Mouse (Mus musculus): ENCODE data around the gene S1pr3.

Gene S1pr3

DNA sequence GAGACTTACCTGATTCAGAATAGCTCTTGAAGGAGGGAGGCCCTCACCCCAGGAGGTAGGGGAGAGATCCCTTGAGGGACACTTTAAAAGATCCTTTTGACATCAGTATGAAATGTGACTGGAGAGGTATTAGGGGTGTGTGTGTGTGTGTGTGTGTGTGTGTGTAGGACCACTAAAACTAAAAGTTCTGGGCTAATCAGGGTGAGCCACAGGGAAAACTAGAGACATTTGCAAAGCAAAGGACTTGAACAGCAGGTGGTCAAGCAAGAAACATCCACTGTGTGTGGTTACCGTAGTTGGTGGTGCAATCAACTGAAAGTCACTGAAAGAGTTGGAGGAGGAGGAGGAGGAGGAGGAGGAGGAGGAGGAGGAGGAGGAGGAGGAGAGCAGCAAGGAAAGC lies 16.2 kb upstream of the S1pr3 start:
- TF ChIP-seq GATA4 (IDR thresholded peaks at IDR 0.05; ENCODE audit: insufficient replicate concordance, low read length), result no peak

DNA sequence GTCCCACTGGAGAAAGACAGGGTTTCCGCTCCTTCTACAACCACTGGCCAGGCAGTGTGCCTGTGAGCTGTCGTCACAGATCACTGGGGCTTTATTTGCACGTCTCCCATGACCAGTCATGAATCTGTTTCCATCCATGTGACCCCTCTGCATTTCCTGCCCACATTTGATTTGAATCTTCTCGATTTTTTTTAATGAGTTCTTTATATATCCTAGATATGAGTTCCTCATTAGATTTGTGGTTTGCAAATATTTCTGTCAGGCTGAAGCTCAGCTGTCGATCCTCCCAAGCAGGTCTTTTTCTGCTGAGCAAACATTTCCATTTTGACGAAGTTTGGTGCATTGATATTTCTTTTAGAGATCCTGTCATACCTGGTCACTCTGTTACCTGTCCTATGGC lies 10.6 kb upstream of the S1pr3 start:
- TF ChIP-seq GATA4 (IDR thresholded peaks at IDR 0.05; ENCODE audit: insufficient replicate concordance, low read length), result no peak

DNA sequence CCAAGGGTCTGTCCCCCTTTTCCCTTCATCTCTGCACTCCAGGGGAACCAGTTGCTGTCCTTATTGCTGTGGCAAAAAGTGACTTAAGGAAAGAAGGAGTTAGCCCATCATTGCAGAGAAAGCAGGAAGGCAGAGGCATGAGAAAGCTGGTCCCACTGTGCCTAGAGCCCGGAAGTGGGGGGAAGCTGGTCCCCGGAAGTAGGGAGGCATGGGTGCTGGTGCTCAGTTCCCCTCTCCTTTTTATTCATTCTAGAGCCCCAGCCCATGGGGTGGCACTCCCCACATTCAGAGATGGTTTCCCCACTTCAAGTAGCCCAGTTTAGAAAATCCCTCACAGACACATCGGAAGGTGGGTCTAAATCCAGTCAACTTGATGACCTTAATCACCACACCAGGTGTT lies 8.9 kb upstream of the S1pr3 start:
- TF ChIP-seq GATA4 (IDR thresholded peaks at IDR 0.05; ENCODE audit: insufficient replicate concordance, low read length), result no peak

DNA sequence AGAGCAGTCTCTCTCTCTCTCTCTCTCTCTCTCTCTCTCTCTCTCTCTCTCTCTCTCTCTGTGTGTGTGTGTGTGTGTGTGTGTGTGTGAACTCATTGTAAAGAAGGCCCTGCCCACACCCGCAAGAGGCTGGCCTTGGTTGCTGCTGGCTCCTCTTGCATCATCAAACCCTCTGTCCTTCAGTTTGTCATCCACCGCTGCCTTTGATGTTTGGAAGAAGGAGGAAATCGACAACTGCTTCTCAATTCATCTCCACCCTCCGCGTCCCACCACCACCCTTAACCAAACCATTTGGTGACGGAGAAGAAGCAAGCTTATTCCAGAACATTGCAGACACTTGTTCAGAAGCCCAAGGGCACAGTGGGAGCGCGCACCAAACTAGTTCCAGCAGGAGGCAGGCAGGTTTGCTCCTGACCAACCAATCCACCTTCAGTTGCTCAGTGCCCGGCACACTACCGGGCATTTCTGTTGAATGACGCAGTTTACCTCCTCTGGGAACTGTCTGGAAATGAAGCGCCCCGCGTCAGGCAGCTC lies 8.2 kb upstream of the S1pr3 start:
- TF ChIP-seq GATA4 (IDR thresholded peaks at IDR 0.05; ENCODE audit: insufficient replicate concordance, low read length), result no peak

DNA sequence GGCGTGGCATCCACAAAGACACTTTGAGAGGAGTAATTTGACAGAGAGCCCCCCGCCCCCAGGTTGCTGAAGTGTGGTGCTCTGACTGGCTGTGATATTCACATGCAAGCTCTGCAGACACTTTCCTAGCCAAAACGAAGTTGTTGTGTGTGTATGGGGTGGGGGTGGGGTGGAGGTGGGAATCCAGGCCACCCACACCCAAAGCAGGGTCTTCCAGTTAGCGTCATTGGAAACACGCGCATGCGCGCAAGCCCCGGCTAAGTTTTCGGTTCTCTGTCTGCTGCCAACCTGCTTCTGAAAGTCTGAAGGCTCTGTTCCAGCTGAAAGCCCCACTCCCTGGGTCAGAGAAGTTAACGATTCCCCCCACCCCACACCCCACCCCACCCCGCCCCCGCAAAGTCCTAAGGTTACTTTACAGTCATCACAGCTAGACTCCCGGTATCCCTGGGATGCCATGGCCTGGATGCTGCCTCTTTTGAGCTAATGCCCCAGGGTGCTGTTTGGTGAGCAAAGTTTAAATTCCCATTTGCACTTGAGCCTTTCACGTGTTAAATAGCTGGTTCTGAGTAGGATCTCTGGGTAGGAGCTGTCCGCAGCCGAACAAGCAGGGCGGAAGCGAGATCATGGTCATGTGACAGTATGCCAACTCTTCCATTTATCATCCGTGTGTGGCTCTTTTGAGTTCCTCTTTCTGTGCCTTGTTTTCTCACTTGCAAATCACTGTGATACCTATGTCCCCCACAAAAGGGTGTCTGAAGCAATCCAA lies 7.5 kb upstream of the S1pr3 start:
- TF ChIP-seq GATA4 (IDR thresholded peaks at IDR 0.05; ENCODE audit: insufficient replicate concordance, low read length), result no peak

DNA sequence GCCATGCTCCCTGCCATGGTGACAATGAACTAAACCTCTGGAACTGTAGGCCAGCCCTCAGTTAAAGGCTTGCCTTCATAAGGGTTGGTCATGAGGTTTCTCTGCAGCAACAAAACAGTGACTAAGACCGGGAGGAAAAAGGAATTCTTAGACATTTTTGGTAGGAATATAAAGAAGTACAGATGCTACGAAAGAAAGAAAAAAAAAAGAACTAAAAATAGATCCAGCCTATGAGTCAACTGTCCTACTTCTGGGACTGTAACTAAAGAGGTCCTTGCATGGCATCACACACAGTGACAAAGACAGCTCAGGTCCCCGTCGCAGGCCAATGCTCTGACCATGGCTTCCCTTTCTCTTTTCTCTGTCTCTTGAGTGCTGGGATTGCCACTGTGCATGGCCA lies 3.9 kb upstream of the S1pr3 start:
- no peak for TF ChIP-seq GATA4 (IDR thresholded peaks at IDR 0.05; ENCODE audit: insufficient replicate concordance, low read length)

DNA sequence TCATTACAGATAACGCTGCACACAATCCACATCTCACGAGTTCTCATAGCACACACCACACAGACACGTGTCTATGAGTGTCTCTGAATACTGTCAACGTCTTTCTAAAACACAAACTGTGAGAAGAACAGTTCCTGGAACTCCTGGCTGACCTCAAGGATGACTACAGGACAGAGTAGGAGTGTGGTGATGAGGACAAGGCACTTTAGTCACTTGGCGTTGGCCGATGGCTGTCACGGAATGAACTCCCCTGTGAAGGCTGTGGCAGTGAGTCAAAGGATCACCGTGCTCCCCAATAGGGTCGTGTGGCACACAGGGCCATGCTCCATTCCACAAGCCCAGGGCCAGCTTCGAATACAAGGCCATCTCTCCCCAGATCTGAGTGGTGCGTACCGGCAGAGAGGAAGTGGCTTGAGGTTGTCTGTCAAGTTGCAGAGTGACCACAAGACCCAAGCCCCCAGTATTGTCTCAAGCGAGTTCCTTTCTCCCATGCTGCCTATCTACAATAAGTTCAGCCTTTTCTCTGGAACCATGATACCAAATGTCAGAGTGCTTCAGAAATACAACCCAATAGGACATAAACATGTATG lies 2.6 kb upstream of the S1pr3 start:
- TF ChIP-seq GATA4 (IDR thresholded peaks at IDR 0.05; ENCODE audit: insufficient replicate concordance, low read length), result no peak

DNA sequence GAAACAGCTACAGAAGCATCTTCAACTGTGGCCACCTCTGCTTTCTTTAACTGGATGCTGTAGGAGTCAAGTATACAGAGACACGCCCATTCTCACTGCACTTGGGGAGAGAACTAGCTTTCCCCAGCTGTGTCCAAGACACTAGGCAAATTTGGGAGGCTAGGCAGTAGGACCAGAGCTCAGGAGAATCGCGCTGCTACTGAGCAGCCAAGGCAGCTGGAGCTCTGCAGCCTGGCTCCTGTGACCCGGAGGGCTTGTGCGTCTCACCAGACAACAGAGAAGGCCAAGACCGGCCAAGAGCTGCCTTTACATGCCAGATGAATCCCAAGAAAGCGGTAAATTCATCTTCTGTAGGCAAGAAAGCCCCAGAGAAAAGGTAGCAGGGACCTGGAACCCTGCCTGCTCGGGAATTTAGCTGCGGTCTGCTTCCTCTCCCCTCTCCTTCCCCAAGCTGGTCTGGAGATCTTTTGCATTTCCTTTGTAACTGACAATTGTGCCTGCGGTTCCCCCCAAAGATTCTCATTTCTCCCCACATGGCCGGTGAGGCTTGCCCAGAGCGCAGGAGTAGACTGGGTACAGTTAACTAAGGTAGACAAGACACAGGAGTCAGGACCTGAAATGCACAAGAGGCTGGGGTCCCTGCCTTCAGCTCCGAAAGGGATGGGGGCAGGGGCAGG lies 760 bp upstream of the S1pr3 start:
- TF ChIP-seq GATA4 (IDR thresholded peaks at IDR 0.05; ENCODE audit: insufficient replicate concordance, low read length), result no peak

DNA sequence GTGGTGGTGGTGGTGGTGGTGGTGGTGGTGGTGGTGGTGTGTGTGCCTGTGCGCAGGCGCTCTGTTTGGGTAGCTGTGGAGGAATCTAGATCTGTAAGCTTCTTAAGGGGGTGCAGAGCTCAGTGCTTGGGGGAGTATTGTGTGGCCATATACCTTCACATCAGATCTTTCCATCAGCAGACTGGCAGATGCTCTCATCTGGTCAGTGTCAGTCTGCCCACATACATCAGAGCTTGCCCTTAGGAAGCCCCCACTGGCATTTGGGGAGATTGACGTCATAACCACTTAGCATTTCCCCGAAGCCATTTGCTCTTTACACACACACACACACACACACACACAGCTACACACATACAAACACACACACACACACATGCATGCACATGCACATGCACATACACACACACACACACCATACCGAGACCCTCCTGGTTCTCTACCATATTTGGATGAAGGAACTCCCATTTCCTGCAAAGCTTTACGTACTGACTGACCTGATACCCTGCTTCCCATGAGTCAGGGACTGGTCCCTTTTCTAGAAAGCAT lies 1.6 kb downstream of the S1pr3 start:
- TF ChIP-seq GATA4 (IDR thresholded peaks at IDR 0.05; ENCODE audit: insufficient replicate concordance, low read length), result no peak

DNA sequence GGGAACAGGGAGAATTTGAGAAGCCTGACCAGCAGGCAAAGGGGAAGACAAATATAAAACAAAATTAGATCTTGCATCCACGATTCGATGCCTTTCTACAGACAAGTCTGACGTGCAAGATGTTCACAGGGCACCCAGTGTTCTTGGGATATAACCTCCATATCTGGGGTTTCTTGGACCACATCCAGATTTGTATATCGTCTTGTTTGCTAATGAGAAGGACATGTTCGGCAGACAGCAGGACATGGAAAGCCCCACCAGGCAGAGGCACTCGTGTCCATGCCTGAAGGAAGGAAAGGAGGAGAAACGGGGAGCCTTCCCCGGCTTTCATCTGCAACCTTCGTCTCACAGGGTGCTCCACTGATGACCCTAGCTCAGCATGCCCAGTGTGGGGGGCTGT lies 2.8 kb downstream of the S1pr3 start:
- TF ChIP-seq GATA4 (IDR thresholded peaks at IDR 0.05; ENCODE audit: insufficient replicate concordance, low read length), result no peak

DNA sequence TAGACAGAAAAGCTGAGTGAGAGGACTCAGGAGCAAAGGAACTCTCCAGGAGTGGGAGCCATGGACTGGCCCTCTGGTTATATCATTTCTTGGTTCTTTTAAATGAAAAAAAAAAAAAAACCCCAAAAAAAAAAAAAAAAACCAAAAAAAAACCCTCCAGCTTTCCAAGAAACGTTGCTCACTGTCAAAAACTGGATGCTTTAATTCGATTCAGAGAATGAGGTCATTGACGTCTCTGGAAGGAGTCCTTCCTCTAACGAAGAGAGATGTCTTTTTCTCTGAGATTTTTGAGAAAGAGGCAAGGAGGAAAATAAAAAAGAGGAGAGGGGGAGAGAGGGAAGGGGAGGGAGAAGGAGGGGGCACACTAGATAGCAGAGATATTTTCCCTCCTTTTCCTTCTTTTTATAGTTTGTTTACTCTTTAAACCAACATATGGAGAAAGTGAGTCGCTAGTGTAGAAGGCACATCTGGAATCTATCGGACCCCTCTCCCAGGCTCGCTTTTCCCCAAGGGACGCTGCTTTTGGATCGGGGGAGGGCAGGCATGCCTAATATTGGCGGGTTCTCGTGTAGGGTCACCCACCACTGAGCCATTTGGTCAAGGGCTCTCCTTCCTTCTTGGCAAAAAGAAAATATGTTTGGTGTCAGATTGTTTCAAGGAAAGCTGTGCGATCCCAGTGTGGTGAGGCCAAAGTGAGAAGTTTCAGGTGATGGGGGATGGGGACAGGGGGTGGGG lies 3.4 kb downstream of the S1pr3 start:
- no peak for TF ChIP-seq GATA4 (IDR thresholded peaks at IDR 0.05; ENCODE audit: insufficient replicate concordance, low read length)

DNA sequence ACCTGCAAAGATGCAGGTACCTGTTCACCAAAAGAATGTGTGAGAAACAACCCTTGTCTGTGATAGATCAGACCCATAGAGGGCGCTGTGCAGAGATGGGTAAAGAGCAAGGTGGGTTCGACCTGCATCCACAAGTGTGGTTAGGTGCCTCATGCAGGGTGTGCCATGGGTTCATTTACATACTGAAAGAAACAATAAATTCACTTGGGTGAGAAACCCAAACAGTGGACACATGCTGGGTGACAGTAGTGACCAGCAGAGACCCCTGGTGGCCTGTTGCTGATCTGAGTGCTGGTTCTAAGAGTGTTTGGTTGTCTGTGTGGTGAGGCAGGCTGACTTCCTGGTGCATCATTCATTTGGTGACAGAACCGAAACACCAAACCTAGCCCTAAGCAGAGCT lies 5.0 kb downstream of the S1pr3 start:
- TF ChIP-seq GATA4 (IDR thresholded peaks at IDR 0.05; ENCODE audit: insufficient replicate concordance, low read length), result no peak

DNA sequence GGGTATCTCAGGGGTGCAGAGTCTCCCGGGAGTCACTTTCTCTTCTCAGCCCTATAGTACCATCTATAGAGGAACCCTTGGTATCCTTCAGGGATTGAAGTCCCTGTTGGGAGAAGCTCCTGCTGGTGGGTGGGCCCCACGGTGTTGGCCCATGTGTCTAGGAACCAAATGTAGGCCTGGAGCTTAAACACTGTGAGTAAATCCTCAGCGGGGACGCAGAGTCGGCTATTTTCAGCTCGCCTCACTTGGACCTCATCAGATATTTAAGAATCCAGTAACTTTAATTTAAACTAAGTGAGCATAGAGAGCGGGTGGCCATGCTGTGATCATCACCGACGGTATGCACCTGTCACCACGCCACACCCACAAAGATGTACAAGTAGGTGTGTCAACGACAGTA lies 8.3 kb downstream of the S1pr3 start:
- TF ChIP-seq GATA4 (IDR thresholded peaks at IDR 0.05; ENCODE audit: insufficient replicate concordance, low read length), result no peak

DNA sequence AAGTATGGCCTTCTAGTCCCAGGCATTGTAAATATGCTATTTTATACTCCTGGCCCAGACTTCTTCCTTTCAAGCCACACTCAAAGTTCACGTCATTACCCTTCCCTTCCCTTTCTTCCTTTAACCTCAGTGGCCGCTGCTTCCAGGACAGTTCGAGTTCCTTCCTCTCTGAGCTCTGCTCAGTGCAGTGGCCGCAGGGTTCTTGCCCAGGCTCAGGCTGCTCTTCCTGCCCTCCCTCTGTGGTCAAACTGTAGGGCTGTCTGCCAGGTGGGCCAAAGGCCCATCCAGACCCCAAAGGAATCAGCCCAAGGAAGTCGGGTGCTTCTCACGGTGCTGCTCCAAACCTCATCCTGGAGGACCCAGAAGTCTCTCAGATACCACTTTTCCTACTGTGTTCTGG lies 9.4 kb downstream of the S1pr3 start:
- TF ChIP-seq GATA4 (IDR thresholded peaks at IDR 0.05; ENCODE audit: insufficient replicate concordance, low read length), result no peak

DNA sequence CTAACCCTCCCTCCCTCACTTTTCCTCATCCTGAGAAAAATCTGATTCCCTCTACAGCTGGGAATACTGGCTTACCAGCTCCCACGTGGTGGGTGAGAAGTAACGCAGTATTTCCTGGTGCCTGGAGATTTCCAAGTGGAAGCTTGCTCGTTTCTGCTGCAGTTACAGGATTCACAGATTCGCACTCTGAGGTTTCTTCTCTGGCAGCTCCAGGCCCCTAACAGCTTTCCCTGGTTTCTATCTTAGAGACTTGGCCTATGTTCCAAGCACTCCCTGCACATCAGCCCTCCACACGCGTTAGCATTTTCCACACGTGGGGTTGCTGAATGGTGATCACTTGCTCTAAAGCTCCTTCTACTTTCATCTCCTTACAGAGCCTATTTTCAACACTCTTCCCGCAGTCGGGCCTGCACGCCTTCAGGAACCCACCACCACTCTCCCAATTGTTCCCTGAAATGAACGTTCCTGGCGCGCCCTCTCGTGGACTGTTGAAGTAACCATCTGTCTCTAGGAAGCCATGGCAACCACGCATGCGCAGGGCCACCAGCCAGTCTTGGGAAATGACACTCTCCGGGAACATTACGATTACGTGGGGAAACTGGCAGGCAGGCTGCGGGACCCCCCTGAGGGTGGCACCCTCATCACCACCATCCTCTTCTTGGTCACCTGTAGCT lies 10.0 kb downstream of the S1pr3 start:
- no peak for TF ChIP-seq GATA4 (IDR thresholded peaks at IDR 0.05; ENCODE audit: insufficient replicate concordance, low read length)
